Mouse (Mus musculus): Measurements from ENCODE around the gene Aldh1l1. TPM values are rescaled to one million over a fixed set of nuclear protein-coding genes. Genes with fewer than 3 reads are reported as not detected.
A peak's percentile ranks its signal among the peaks of the same experiment; 100 is the strongest.

Aldh1l1 gene
- 1 to 10 TPM; 1.9 to 2.2 TPM for total RNA-seq (2021)

DNA sequence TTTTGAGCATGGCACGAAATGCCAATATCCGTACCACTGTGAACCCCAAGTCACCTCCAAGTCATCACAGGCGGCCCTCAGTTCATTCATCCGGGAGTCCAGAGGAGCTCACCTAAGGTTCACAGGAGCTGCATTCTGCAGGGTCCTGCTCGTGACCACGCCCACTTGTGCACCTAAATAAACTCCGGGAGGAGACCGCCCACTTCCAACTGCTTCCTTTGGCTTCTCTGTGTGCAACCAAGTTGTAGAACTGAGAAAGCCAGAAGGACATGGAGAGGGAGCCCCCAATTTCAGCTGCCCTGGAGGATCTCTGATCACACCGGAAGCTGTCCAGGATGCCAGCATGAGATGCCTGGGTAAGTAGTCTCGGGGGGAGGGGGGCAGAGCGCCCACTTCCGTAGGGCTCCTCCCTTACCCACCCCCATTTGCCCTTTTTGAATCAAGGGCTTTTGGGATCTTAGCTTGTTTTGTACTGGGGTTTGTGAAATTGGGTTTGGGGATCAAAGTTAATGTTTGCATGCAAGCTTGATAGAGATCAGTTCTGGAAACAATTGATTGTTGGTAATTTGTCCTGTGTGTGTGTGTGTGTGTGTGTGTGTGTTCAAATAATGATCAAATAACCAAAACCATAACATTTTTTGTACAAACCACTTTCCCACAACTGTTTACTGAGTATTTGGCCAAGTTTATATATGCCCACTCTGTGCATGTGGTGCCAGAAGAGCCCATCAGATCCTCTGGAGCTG is at the start of gene Aldh1l1:
TSS of gene Aldh1l1 (plus strand) at position 252 of the 746 bp plus-strand sequence.
- intact Hi-C loops (cut with DNase I): no loop called here
- DNase-seq: no peak

- no peak for DNase-seq
- intact Hi-C loops (cut with DNase I): no loop called here
Measured at GRCm38 (mm10) chr6:90437041-90437440, 49.2 kb upstream of the Aldh1l1 start.

DNA sequence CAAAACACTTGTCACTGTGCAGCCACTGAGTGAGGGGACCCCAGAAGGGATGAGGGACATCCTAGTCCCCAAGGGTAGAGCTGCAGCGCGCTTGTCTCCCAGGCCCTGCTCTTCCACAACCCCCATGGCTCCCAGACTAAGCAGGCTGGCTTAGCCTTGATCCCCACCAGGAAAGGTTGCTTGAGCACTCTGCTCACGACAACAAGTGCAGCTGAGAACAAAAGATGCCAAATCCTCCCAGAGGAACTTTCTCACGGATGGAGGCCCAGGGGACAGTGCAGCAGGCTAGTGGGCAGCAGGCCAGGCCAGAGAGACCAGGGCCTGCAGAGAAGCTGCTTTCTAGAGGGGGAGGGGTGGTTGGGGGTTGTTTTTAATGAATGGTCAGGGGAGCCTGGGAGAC is 39.3 kb upstream of the Aldh1l1 start:
- DNase-seq: no peak
- intact Hi-C loops (cut with DNase I): loop anchor here (5.0 kb wide), 1 partner anchor 130 kb away; no protein-coding TSS in a partner anchor

DNA sequence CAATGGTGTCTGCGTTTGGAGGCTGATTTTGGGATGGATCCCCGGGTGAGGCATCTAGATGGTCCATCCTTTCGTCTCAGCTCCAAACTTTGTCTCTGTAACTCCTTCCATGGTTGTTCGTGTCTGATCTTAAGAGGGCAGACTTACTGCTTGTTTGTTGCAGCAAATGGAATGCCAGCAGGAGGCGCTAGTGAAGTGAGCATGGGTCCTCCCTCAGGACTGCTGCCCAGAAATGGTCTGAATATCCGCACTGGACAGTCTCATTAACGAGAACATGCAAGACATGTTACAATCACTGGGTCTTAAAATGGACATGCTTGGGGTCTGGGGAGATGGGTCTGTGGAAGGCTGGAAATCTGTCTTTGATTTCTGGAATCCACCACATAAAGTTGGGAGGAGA is 36.0 kb upstream of the Aldh1l1 start:
- peak; percentile 90 to 94 for DNase-seq
- intact Hi-C loops (cut with DNase I): loop anchor here (1.0 kb wide), 2 partner anchors 65 to 88 kb away; no protein-coding TSS in a partner anchor

- intact Hi-C loops (cut with DNase I): loop anchor here (1.0 kb wide), 2 partner anchors 65 to 88 kb away; no protein-coding TSS in a partner anchor
- DNase-seq: peak; percentile 65 to 71
Measured at GRCm38 (mm10) chr6:90450697-90451096, 35.5 kb upstream of the Aldh1l1 start.

- intact Hi-C loops (cut with DNase I): no loop called here
- no peak for DNase-seq
Measured at GRCm38 (mm10) chr6:90451512-90451911, 34.7 kb upstream of the Aldh1l1 start.

DNA sequence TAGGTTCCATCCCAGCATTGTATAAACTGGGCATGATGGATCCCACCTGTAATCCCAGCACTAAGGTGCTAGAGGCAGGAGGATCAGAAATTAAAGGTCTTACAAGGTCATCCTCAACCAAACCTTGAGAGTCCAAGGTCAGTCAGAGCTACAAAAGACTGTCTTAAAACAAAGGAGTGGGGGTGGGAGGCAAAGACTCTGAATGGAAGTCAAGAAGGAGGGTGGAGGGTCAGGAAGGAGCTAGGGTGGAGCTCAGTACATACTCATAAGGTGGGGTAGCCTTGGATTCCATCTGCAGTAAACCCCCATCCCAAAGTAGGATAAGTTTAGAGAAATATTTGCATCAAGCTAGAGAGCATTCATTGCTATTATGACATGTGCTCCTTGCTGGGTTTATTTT is 33.6 kb upstream of the Aldh1l1 start:
- DNase-seq: no peak
- intact Hi-C loops (cut with DNase I): no loop called here

DNA sequence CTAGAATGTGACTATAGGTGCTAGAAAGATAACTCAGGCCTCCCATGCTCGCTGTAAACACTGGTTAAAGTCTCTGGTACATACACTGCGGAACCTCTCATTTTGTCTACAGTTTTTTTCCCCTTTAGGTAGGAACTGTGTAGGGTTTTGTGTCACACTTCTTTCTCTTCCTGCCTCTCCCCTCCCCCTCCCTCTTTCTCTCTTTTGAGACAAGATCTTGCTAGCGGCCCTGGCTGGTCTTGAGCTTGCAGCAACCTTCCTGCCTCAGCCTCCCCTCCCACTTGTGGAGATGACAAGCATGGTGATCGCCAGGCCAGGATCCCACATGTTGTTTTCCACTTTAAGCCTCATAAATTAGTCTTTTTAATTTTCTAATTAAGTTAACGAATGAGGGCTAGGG is 32.5 kb upstream of the Aldh1l1 start:
- DNase-seq: no peak
- intact Hi-C loops (cut with DNase I): no loop called here

DNA sequence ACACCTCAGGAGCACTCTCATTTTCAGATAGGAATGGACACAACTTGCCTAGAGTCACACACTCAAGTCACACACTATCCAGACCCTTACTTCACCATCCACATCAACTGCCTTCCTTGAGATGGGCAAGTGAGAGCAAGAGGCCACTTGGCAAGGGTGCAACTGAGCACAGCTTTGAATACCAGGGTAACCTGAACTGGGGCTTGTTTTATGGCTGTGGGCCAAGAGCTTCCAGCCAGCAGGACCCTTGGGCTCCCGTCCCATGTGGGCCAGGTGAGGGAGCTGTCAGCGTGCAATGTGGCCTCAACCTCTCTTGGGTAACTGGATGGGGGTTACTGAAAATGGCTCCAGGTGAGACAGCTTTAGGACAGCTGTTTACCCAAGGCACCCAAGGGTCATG is 28.8 kb upstream of the Aldh1l1 start:
- DNase-seq: no peak
- intact Hi-C loops (cut with DNase I): no loop called here

- intact Hi-C loops (cut with DNase I): loop anchor here (2.0 kb wide), 1 partner anchor 54 kb away; no protein-coding TSS in a partner anchor
- no peak for DNase-seq
Measured at GRCm38 (mm10) chr6:90461181-90461580, 25.0 kb upstream of the Aldh1l1 start.

DNA sequence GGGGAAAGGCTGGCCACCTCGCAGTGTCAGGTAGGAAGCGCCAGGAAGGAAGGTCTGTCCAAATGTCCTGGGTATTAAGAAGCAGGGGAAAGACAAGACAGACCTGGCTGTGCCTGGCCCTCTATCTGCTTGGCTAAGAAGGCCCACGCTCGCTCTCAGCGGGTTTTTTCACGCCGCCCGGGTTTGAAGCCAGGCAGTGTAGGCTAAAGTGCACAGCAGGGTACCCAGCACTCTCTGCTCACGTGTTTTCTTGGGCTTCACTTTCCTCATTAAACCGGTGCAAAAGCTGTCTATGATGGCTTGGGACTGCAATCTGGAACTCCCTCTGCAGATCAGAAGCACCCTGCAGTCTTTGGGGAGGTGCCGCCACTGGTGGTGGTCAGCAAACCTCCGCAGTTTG is 24.5 kb upstream of the Aldh1l1 start:
- intact Hi-C loops (cut with DNase I): loop anchor here (2.0 kb wide), 1 partner anchor 53 kb away; no protein-coding TSS in a partner anchor
- no peak for DNase-seq

GRCm38 (mm10) chr6:90462181-90462706 is 24.0 kb upstream of the Aldh1l1 start, which contains the start of gene Klf15:
Klf15 (plus strand) TSS chr6:90462576.
- DNase-seq: peak; percentile 83 to 89
- intact Hi-C loops (cut with DNase I): no loop called here

- intact Hi-C loops (cut with DNase I): loop anchor here (1.0 kb wide), 1 partner anchor 44 kb away; no protein-coding TSS in a partner anchor
- DNase-seq: peak in 1 of 2 experiments; percentile 70
Measured at GRCm38 (mm10) chr6:90462841-90463227, 23.4 kb upstream of the Aldh1l1 start.

GRCm38 (mm10) chr6:90463228-90463862 is 22.9 kb upstream of the Aldh1l1 start:
- peak; percentile 91 to 93 for DNase-seq
- intact Hi-C loops (cut with DNase I): loop anchor here (1.0 kb wide), 1 partner anchor 44 kb away; no protein-coding TSS in a partner anchor

DNA sequence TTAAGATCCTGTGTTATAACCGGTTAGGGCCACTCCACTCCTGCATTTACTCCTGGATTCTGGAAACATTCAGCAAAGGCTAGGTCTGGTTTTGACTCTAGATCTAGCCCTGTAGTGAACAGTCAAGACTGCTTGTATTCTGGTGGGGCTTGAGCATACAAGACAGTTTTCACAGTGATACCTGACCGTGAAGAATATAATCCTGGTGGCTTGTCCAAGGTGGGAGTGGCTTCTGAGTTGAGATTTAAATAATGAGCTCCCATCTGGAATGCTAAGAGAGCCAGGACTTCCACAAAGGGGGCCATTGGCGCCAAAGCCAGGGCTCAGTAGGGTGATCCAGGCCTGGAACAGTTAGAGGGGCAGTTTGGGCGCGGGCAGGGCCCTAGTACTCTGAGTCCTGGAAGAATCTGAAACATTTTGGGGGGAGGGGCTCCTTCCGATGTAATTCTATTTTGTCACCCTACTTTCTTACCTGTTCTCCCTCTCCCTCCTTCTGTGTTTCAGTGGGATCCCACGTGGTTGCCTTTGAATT is 22.3 kb upstream of the Aldh1l1 start:
- no peak for DNase-seq
- intact Hi-C loops (cut with DNase I): loop anchor here (1.0 kb wide), 1 partner anchor 43 kb away; no protein-coding TSS in a partner anchor

DNA sequence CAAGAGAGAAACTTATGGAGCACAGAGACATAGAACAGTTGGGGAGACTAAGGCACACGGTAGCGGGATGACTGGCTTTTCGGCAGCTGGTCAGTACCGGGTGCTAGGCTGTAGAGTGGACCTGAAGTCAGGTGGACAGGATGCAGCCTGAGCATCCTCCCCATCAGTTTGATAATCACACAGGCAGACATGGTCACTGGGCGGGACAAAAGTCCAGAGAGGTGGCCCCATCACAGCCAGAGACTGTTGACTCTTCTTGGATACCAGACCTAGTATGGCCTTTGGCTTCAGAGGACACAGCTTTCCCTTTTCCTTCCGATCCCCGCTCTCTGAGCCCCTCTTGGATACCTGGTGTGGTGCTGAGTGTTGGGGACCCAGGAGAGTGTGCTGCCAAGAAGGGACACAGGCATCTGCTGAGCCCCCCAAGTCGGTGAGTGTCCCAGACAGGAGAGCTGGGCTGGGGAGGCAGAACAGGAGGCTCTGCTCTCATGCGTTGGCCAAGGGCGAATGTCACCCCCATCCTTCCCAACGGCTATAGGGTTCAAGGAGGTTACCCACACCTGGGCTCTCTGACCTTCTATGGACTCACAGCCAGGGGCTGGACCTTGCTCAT is 21.1 kb upstream of the Aldh1l1 start:
- intact Hi-C loops (cut with DNase I): no loop called here

GRCm38 (mm10) chr6:90466079-90466478 is 20.1 kb upstream of the Aldh1l1 start:
- DNase-seq: peak; percentile 74 to 81
- intact Hi-C loops (cut with DNase I): no loop called here

More for the DNA sequence above, 21.1 kb upstream of the Aldh1l1 start:
- no peak for DNase-seq

- intact Hi-C loops (cut with DNase I): no loop called here
- DNase-seq: no peak
Measured at GRCm38 (mm10) chr6:90466847-90467410, 19.3 kb upstream of the Aldh1l1 start.

- DNase-seq: no peak
- intact Hi-C loops (cut with DNase I): no loop called here
Measured at GRCm38 (mm10) chr6:90468216-90468615, 18.0 kb upstream of the Aldh1l1 start.

DNA sequence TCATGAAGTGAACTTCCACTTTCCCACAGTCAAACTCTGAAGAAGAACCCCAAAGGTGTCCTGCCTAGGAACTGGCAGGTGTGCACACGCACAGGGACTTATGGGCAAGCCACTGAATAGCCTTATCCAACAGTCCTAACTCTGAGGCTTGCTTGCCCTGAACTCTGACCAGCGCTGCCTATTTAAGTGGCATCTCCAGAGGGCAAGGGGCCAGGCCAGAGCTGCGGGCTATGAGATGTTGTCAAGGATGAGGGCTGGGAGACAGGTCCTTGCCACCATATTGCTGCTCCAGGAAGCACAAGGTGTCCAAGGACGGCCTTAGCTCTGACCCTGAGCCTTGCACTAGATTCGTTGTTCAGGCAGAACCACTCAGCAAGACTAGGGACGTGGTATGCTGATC is 17.2 kb upstream of the Aldh1l1 start:
- intact Hi-C loops (cut with DNase I): no loop called here
- no peak for DNase-seq

Data from heart, postnatal 36 days (tissue).